ENCODE assay signal across 25 mouse cellular contexts in the genomic region with DNA sequence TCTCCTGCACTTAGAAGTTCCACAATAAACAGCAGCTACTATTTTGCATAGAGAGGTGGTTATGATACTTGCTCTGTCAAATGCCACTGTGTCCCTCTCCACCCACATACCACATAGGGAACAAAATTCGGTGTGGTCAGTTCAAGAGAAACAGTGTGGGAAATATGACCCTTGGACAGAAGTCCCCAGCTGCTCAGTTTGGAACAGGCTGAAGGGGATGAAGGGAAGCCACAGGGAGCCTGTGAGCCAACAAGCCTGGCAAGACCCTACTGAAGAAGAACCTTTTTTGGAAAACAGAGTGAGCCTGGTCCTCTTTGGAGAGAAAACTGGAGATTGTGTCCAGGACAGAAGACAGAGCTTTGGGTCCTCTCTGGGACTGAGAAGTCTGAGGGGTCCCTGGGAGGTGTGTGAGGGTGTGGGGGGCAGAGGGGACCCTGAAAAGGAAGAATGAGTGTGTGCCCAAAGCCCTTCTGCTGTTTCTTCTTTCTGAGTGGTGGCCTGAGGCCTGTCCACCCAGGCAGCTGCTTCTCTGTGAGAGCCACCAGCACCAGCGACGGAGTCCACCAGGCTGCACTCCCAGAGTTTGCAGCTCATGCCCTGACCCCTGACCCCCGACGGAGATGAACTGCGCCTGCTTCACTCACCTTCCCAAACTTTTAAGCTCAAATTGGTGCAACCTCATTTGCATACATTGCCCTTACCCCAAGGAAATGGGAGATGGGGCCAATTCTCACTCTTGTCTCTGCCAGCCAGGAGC. TPM values are rescaled to one million over a fixed set of nuclear protein-coding genes. Genes with fewer than 3 reads are reported as not detected.
"Had no signal": no experiment of that assay in that cellular context is flagged by ENCODE, and none has a peak within 500 bp of the region (broad histone marks: within the 10 kb centered on the region; RNA-seq: fewer than 3 reads in every experiment).

No protein-coding gene starts in this region.

- H3K4me2 ChIP-seq: heart, embryonic 11.5 days; heart, embryonic 13.5 days; heart, embryonic 15.5 days; hindbrain, embryonic 13.5 days; hindbrain, embryonic 15.5 days; kidney, embryonic 15.5 days; limb, embryonic 13.5 days; limb, embryonic 15.5 days had no signal

- H3K27ac ChIP-seq: heart, embryonic 13.5 days; heart, embryonic 15.5 days; hindbrain, embryonic 13.5 days; hindbrain, embryonic 15.5 days; hindbrain, postnatal 0 days; kidney, embryonic 15.5 days; kidney, postnatal 0 days; limb, embryonic 13.5 days; limb, embryonic 15.5 days had no signal

- ATAC-seq: forebrain, postnatal 0 days; hindbrain, postnatal 0 days; intestine, embryonic 16.5 days had no signal

- H3K27me3 ChIP-seq: heart, embryonic 15.5 days; hindbrain, embryonic 15.5 days; kidney, embryonic 15.5 days; limb, embryonic 15.5 days had no signal

- H3K4me3 ChIP-seq: heart, embryonic 13.5 days; heart, embryonic 15.5 days; hindbrain, embryonic 13.5 days; hindbrain, embryonic 15.5 days; kidney, embryonic 15.5 days; limb, embryonic 13.5 days; limb, embryonic 15.5 days had no signal

- H3K9me3 ChIP-seq: heart, embryonic 13.5 days; heart, embryonic 15.5 days; hindbrain, embryonic 13.5 days; hindbrain, embryonic 15.5 days; kidney, embryonic 15.5 days; limb, embryonic 13.5 days; limb, embryonic 15.5 days had no signal

- H3K4me1 ChIP-seq: hindbrain, embryonic 13.5 days; hindbrain, embryonic 15.5 days; limb, embryonic 13.5 days; limb, embryonic 15.5 days had no signal

- H3K36me3 ChIP-seq: heart, embryonic 13.5 days; heart, embryonic 15.5 days; hindbrain, embryonic 13.5 days; hindbrain, embryonic 15.5 days; kidney, embryonic 15.5 days; limb, embryonic 13.5 days; limb, embryonic 15.5 days had no signal

- DNase-seq: forebrain, postnatal 0 days; gastrocnemius, postnatal 14 days; gastrocnemius, postnatal 36 days; kidney, adult 11 months; kidney, adult 2 months; kidney, adult 9 months; kidney, postnatal 14 days; layer of hippocampus, postnatal 36 days; left cerebral cortex, postnatal 4 days had no signal

- H3K9ac ChIP-seq: forebrain, postnatal 0 days; heart, embryonic 13.5 days; heart, embryonic 15.5 days; hindbrain, embryonic 13.5 days; hindbrain, embryonic 15.5 days; kidney, embryonic 15.5 days; limb, embryonic 13.5 days; limb, embryonic 15.5 days had no signal

RNA-seq across cellular contexts. Expression of a gene that starts 47.5 kb away (rescaled TPM):
- total RNA-seq: forebrain, postnatal 0 days; gastrocnemius, adult 18-20 months; gastrocnemius, postnatal 14 days; gastrocnemius, postnatal 36 days; heart, adult 18-20 months; heart, postnatal 10 days; heart, postnatal 36 days; hematopoietic stem cell, adult 5-6 weeks had no signal
- polyA plus RNA-seq: heart, embryonic 15.5 days had no signal
